ENCODE assay signal across 8 mouse cellular contexts in the genomic region with DNA sequence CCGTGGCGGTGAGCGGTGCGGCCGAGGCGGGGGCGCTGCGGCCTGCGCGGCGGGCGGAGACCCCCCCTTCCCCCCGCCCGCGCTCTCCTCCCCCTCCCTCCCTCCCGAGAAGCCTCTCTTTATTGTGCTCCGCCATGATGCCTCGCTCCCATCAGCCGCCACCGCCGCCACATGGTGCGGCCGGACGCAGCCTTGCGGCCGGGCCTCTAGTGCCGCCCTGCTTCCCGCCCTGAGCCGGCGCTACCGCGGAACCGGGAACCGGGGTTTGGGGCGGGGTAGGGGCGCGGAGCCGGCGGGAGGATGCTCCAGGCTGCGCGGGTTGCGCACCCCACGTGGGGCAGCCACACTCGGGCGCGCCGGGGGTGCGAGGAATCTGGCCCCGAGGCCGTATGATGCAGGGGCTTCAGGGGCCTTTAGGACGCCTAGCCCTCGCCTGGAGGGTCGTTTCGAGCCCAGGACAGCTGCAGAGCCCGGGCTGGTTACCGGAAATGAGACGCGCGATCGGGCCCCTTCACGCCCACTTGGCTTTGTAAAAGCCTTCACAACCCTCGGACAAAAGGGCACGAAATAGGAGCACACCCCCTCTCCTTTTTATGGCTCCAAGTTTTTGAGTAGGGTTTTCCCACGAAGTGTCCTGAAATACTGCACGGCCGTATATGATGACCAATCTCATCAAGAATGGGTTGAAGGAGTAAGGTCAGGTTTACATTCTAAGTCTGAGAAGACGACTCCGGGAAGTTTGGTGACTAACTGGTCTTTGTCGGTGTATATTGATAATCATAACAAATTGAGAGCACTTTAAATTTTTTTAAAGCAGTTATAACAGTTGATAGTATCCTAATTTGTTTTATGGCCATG. TPM values are rescaled to one million over a fixed set of nuclear protein-coding genes. Genes with fewer than 3 reads are reported as not detected.
A peak's percentile ranks its signal among the peaks of the same experiment; 100 is the strongest.
DNase-seq lines count a peak whose midpoint lies in the region; ATAC-seq and TF ChIP-seq lines count a peak whose summit lies in the region.

No protein-coding gene starts in this region.

- no peak for TF ChIP-seq POLR2A in lung, adult 2 months (IDR thresholded peaks at IDR 0.05; ENCODE audit: borderline replicate concordance, extremely low read depth, low read depth, low read length)

- peak; percentile 16 for ATAC-seq in kidney, embryonic 14.5 days (ENCODE audit: low FRiP score, low TSS enrichment)

- H3K36me3 ChIP-seq in kidney, embryonic 14.5 days (ENCODE audit: control insufficient read depth, insufficient read depth, low read length): peaks cover 32% of the 10 kb centered on the region

- peaks cover 22% of the 10 kb centered on the region for H3K4me1 ChIP-seq in kidney, embryonic 14.5 days (ENCODE audit: control insufficient read depth, insufficient read depth, low read length)
- H3K4me1 ChIP-seq in lung, adult 2 months (ENCODE audit: control insufficient read depth, insufficient read depth, low read length): peaks cover 6% of the 10 kb centered on the region

- peak overlapping the region; percentile 85 for H3K4me2 ChIP-seq in kidney, embryonic 14.5 days (replicated peaks; ENCODE audit: low read depth, low read length)

- no peaks in the 10 kb centered on the region for H3K9me3 ChIP-seq in kidney, embryonic 14.5 days (ENCODE audit: control insufficient read depth, low read length)

- under 1% methylated on average over 48 of the region's 69 CpGs for WGBS in kidney, embryonic 14.5 days
- under 1% methylated on average over 53 of the region's 69 CpGs for WGBS in lung, adult 2 months

- H3K4me3 ChIP-seq in kidney, embryonic 14.5 days (ENCODE audit: low read length): peak overlapping the region; percentile 100
- peak overlapping the region; percentile 96 for H3K4me3 ChIP-seq in lung, adult 2 months (replicated peaks; ENCODE audit: extremely low read depth, low read depth, low read length)

- peak; percentile 37 for DNase-seq in ovary, postnatal 14 days (ENCODE audit: low spot score)
- DNase-seq in ovary, adult 18-20 months (ENCODE audit: low spot score): no peak
- DNase-seq in cerebellum, postnatal 10 days: peak; percentile 70 to 75
- peak; percentile 29 to 59 for DNase-seq in heart, adult 9 months (ENCODE audit: low spot score in 2 of 2)
- DNase-seq in lung, adult 2 months: peak; percentile 45
- DNase-seq in retina, postnatal 1 day: peak; percentile 75
- DNase-seq in thymus, postnatal 4 days: peak; percentile 71

- no peaks in the 10 kb centered on the region for H3K27me3 ChIP-seq in kidney, embryonic 14.5 days (ENCODE audit: control insufficient read depth, insufficient read depth, low read length)

- H3K27ac ChIP-seq in kidney, embryonic 14.5 days (ENCODE audit: low read depth, low read length): peak overlapping the region; percentile 99

- peak overlapping the region; percentile 97 for H3K9ac ChIP-seq in kidney, embryonic 14.5 days (ENCODE audit: low read depth, low read length)

- TF ChIP-seq CTCF in lung, adult 2 months (IDR thresholded peaks at IDR 0.05; ENCODE audit: insufficient read depth, low read length): no peak

RNA-seq across cellular contexts. Expression of a gene that starts 10.1 kb away (rescaled TPM):
- 647 and 702 TPM in 2 replicates for polyA plus RNA-seq in kidney, embryonic 14.5 days (2014; fragmentation: Nextera tagmentation; extraction: Ambion mirVana)
- polyA plus RNA-seq in lung, adult 2 months (2012; rRNA removed): 35.5 and 39.7 TPM in 2 replicates

RNA-seq across cellular contexts. Expression of a gene that starts 10.2 kb away (rescaled TPM):
- 7.8 and 9.1 TPM in 2 replicates for polyA plus RNA-seq in kidney, embryonic 14.5 days (2014; fragmentation: Nextera tagmentation; extraction: Ambion mirVana)
- 29.0 and 31.3 TPM in 2 replicates for polyA plus RNA-seq in lung, adult 2 months (2012; rRNA removed)

RNA-seq across cellular contexts. Expression of a gene that starts 18.6 kb away (rescaled TPM):
- polyA plus RNA-seq in kidney, embryonic 14.5 days (2014; fragmentation: Nextera tagmentation; extraction: Ambion mirVana): 41.2 and 42.6 TPM in 2 replicates
- 27.1 and 31.3 TPM in 2 replicates for polyA plus RNA-seq in lung, adult 2 months (2012; rRNA removed)

RNA-seq across cellular contexts. Expression of a gene that starts 26.2 kb away (rescaled TPM):
- 36.3 and 40.9 TPM in 2 replicates for polyA plus RNA-seq in kidney, embryonic 14.5 days (2014; fragmentation: Nextera tagmentation; extraction: Ambion mirVana)
- polyA plus RNA-seq in lung, adult 2 months (2012; rRNA removed): 63.0 and 65.3 TPM in 2 replicates

RNA-seq across cellular contexts. Expression of a gene that starts 57.1 kb away (rescaled TPM):
- polyA plus RNA-seq in kidney, embryonic 14.5 days (2014; fragmentation: Nextera tagmentation; extraction: Ambion mirVana): 9.4 and 11.9 TPM in 2 replicates
- polyA plus RNA-seq in lung, adult 2 months (2012; rRNA removed): 52.0 and 56.6 TPM in 2 replicates

Comparison
In these comparisons a context has a peak if more than half of its experiments do, and no peak if none do; other contexts are left out.
1. RNA of a gene that starts 10.1 kb away (polyA plus RNA-seq): 647 to 702 TPM in kidney, embryonic 14.5 days; 35.5 to 39.7 TPM in lung, adult 2 months; every median in the first group is over 10 times any median in the second.